Mouse (Mus musculus) forebrain, embryonic 15.5 days (tissue): ENCODE data around the gene Actg1. TPM values are rescaled to one million over a fixed set of nuclear protein-coding genes. Genes with fewer than 3 reads are reported as not detected.

Source experiments
- ATAC-seq: fragments of 200-750 bp; cut with Nextera tagmentation; replicated peaks from 2 replicates; pipeline ENCODE4 v1.8.0; 2017; ENCODE audit warnings: mild to moderate bottlenecking, moderate TSS enrichment, moderate library complexity
- H3K27ac ChIP-seq: fragments of 300-500 bp; sonication (generic); replicated peaks from 2 replicates; pipeline ENCODE4 v1.5.1; 2015; ENCODE audit warnings: mild to moderate bottlenecking, inconsistent platforms
- H3K27me3 ChIP-seq: fragments of 300-500 bp; sonication (generic); 2 replicates; pipeline ENCODE4 v1.6.1; 2015; ENCODE audit warnings: inconsistent platforms
- H3K36me3 ChIP-seq: fragments of 300-500 bp; sonication (generic); 2 replicates; pipeline ENCODE4 v1.6.1; 2015; ENCODE audit warnings: mild to moderate bottlenecking, inconsistent platforms
- H3K4me1 ChIP-seq: fragments of 300-500 bp; sonication (generic); 2 replicates; pipeline ENCODE4 v1.6.1; 2015; ENCODE audit warnings: inconsistent platforms
- H3K4me2 ChIP-seq: fragments of 300-500 bp; sonication (generic); replicated peaks from 2 replicates; pipeline ENCODE4 v1.6.1; 2015; ENCODE audit warnings: mild to moderate bottlenecking, inconsistent platforms
- H3K4me3 ChIP-seq: fragments of 300-500 bp; sonication (generic); 2 replicates; pipeline ENCODE4 v1.5.1; 2015; ENCODE audit warnings: mild to moderate bottlenecking, inconsistent platforms
- H3K9ac ChIP-seq: fragments of 300-500 bp; sonication (generic); replicated peaks from 2 replicates; pipeline ENCODE4 v1.6.1; 2015; ENCODE audit warnings: mild to moderate bottlenecking, inconsistent platforms
- H3K9me3 ChIP-seq: fragments of 300-500 bp; sonication (generic); 2 replicates; pipeline ENCODE4 v1.6.1; 2016; ENCODE audit warnings: inconsistent platforms
- WGBS: fragments of 180-500 bp; shearing (Covaris S2); methylation state at CpG from one replicate; pipeline ENCODE4 v1.1.7; 2015; ENCODE audit warnings: mixed read lengths; 5-methylcytosine and 5-hydroxymethylcytosine counted together
- polyA plus RNA-seq: library from polyadenylated mRNA; unstranded; fragments of >200 nt; fragmentation: Nextera tagmentation; extraction: Ambion mirVana; gene quantifications from 2 replicates; pipeline ENCODE4 v1.2.1, GENCODE M21; 2015

Gene Actg1
- polyA plus RNA-seq, 1 experiment from 2014 or later: 3,917 TPM

GRCm38 (mm10) chr11:120377337-120377736, 29.0 kb upstream of the Actg1 start:
- Histone ChIP-seq H3K4me3 (peak overlapping the region; percentile 93), H3K27ac (no peak overlapping the region), H3K4me2 (peak overlapping the region; percentile 96), H3K9me3 (no peaks in the 10 kb centered on the region), H3K27me3 (no peaks in the 10 kb centered on the region), H3K9ac (peak overlapping the region; percentile 87), H3K4me1 (peaks cover 27% of the 10 kb centered on the region), H3K36me3 (peaks cover 58% of the 10 kb centered on the region)
- ATAC-seq: no peak
- WGBS: 70% methylated on average over 10 of the region's 10 CpGs

- 89% methylated on average over 17 of the region's 17 CpGs for WGBS
- H3K4me2 ChIP-seq: peak overlapping the region; percentile 96; the same call in 1 of the 2 replicates
- no peak for ATAC-seq
- peaks cover 27% of the 10 kb centered on the region for H3K4me1 ChIP-seq
- peaks cover 55% of the 10 kb centered on the region for H3K36me3 ChIP-seq
- no peaks in the 10 kb centered on the region for H3K9me3 ChIP-seq
- H3K27me3 ChIP-seq: no peaks in the 10 kb centered on the region
- H3K4me3 ChIP-seq: peak overlapping the region; percentile 93
- no peak overlapping the region for H3K27ac ChIP-seq
- H3K9ac ChIP-seq: peak overlapping the region; percentile 87; the same call in 1 of the 2 replicates
Observed at GRCm38 (mm10) chr11:120376302-120377160, 28.2 kb upstream of the Actg1 start.

GRCm38 (mm10) chr11:120375324-120375723, 27.0 kb upstream of the Actg1 start:
- H3K4me2 ChIP-seq: no peak overlapping the region

GRCm38 (mm10) chr11:120373820-120374586, 25.7 kb upstream of the Actg1 start:
- no peak overlapping the region for H3K4me2 ChIP-seq
- no peak overlapping the region for H3K9ac ChIP-seq
- 73% methylated on average over 23 of the region's 23 CpGs for WGBS
- H3K9me3 ChIP-seq: no peaks in the 10 kb centered on the region
- peaks cover 57% of the 10 kb centered on the region for H3K36me3 ChIP-seq
- H3K27ac ChIP-seq: no peak overlapping the region
- no peak for ATAC-seq
- peaks cover 33% of the 10 kb centered on the region for H3K4me1 ChIP-seq
- no peak overlapping the region for H3K4me3 ChIP-seq
- no peaks in the 10 kb centered on the region for H3K27me3 ChIP-seq

More at GRCm38 (mm10) chr11:120375324-120375723, 27.0 kb upstream of the Actg1 start:
- Histone ChIP-seq H3K27ac (no peak overlapping the region), H3K9me3 (no peaks in the 10 kb centered on the region), H3K4me3 (no peak overlapping the region), H3K27me3 (no peaks in the 10 kb centered on the region), H3K9ac (no peak overlapping the region), H3K36me3 (peaks cover 49% of the 10 kb centered on the region), H3K4me1 (peaks cover 27% of the 10 kb centered on the region)
- WGBS: 95% methylated on average over 10 of the region's 10 CpGs
- no peak for ATAC-seq

DNA sequence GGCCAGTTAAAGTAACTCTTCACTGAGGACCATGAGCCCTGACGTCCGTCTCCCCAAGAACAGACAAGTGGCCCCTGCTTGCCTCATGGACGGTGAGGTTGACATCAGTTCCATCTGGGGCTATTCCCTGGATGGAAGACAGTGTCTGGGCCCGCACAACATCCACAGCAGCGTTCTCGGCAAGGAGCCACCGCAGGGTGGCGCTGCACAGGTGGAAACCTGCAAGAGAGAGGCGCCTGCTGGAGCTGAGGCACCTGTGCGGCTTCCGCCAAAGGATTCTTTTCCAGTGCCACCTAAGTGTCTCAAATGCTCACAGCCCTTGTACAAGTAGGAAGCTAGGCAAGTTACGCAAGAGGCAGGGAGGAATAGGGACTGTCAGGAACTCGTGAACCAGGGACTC, 24.7 kb upstream of the Actg1 start:
- no peak for ATAC-seq
- no peak overlapping the region for H3K9ac ChIP-seq
- H3K27ac ChIP-seq: no peak overlapping the region
- no peak overlapping the region for H3K4me2 ChIP-seq
- peaks cover 60% of the 10 kb centered on the region for H3K36me3 ChIP-seq
- no peaks in the 10 kb centered on the region for H3K9me3 ChIP-seq
- H3K4me3 ChIP-seq: no peak overlapping the region
- H3K27me3 ChIP-seq: no peaks in the 10 kb centered on the region
- 65% methylated on average over 13 of the region's 13 CpGs for WGBS
- peaks cover 28% of the 10 kb centered on the region for H3K4me1 ChIP-seq

DNA sequence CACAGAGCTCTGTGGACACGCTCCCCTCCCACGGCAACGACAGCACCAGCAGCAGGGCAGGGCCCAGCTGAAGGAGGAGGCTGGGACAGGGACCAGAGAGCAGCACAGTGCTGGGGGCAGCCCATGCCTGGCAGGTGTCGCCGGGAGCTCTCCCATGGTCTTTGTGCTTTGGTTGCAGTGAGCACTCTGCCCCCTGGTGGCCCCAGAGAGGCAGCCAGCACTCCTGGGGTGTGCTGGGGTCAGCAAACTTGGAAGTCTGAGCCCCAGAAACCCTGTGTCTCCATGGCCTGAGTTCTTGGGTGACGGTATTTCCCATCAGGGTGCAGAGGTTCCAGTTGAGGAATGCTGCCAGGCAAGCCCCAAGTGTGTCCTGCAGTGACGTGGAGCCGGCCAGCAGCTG, 21.3 kb upstream of the Actg1 start:
- Histone ChIP-seq H3K4me2 (no peak overlapping the region), H3K27ac (no peak overlapping the region), H3K4me1 (peaks cover 26% of the 10 kb centered on the region), H3K9ac (no peak overlapping the region), H3K9me3 (no peaks in the 10 kb centered on the region), H3K4me3 (no peak overlapping the region), H3K27me3 (no peaks in the 10 kb centered on the region), H3K36me3 (peaks cover 42% of the 10 kb centered on the region)
- ATAC-seq: peak; percentile 49; the same call in 1 of the 2 replicates
- WGBS: 38% methylated on average over 8 of the region's 8 CpGs

- H3K4me1 ChIP-seq: peaks cover 21% of the 10 kb centered on the region
- H3K27me3 ChIP-seq: no peaks in the 10 kb centered on the region
- 36% methylated on average over 7 of the region's 7 CpGs for WGBS
- ATAC-seq: no peak
- H3K9me3 ChIP-seq: no peaks in the 10 kb centered on the region
- peaks cover 16% of the 10 kb centered on the region; the same call in 1 of the 2 replicates for H3K36me3 ChIP-seq
- no peak overlapping the region for H3K4me2 ChIP-seq
- no peak overlapping the region for H3K27ac ChIP-seq
- H3K9ac ChIP-seq: no peak overlapping the region
- H3K4me3 ChIP-seq: no peak overlapping the region
Observed at GRCm38 (mm10) chr11:120366443-120367027, 18.2 kb upstream of the Actg1 start.

GRCm38 (mm10) chr11:120362891-120363290, 14.5 kb upstream of the Actg1 start:
- H3K36me3 ChIP-seq: no peaks in the 10 kb centered on the region; the same call in 1 of the 2 replicates
- H3K27ac ChIP-seq: no peak overlapping the region
- no peaks in the 10 kb centered on the region for H3K27me3 ChIP-seq
- no peaks in the 10 kb centered on the region for H3K9me3 ChIP-seq
- no peak overlapping the region for H3K4me3 ChIP-seq
- 89% methylated on average over 6 of the region's 6 CpGs for WGBS
- ATAC-seq: no peak
- no peak overlapping the region for H3K9ac ChIP-seq
- H3K4me2 ChIP-seq: no peak overlapping the region
- peaks cover 40% of the 10 kb centered on the region for H3K4me1 ChIP-seq

DNA sequence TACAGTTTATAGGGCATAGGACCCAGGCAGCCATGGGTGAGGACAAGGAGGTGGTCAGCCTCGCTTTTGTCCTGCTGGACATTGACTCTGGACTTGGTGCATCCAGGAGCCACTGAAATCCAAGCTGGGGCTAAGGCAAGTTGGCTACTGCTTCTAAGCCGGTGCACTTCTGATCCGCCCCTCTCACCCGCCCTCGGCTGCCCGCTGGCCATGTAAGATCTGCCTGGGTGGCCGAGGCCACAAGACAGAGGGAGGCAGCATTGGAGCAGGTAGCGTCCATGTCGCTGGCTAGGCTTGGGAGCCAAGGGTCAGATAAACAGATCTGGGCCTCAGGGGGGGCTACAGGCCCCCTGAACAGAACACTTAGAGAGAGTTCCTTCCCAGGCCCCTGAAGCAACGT, 13.0 kb upstream of the Actg1 start, which contains the start of gene Fscn2:
Gene Fscn2 (plus strand): TSS at position 240 of the 400 bp plus-strand sequence.
- Histone ChIP-seq H3K27me3 (no peaks in the 10 kb centered on the region), H3K27ac (no peak within 1 kb of the TSS), H3K9me3 (no peaks in the 10 kb centered on the region), H3K4me3 (no peak within 1 kb of the TSS), H3K4me2 (no peak within 1 kb of the TSS), H3K36me3 (no peaks in the 10 kb centered on the region), H3K9ac (no peak within 1 kb of the TSS), H3K4me1 (peaks cover 41% of the 10 kb centered on the region)
- WGBS: 65% methylated on average over 10 of the region's 10 CpGs
- no peak for ATAC-seq

DNA sequence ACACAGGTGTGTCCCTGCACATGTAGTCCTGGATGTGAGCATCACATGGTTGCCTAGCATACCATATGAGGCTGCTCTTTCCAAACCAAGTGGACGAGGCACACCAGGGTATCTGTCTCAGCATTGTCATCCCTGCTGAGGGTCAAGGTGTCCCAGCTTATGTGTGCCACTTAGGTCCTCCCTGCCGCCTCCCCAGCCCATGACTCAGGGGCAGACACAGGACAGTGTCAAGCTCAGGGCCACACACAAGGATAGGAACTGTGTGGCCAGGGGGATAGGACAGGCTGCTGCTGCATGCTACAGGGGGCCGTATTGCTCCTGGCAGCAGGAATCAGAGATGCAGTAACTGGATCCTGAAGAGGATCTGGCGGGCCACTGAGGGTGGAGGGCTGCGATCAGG, 12.4 kb upstream of the Actg1 start:
- no peaks in the 10 kb centered on the region for H3K27me3 ChIP-seq
- H3K27ac ChIP-seq: no peak overlapping the region
- no peak overlapping the region for H3K4me2 ChIP-seq
- ATAC-seq: no peak
- no peak overlapping the region for H3K4me3 ChIP-seq
- WGBS: 79% methylated on average over 5 of the region's 5 CpGs
- H3K9me3 ChIP-seq: no peaks in the 10 kb centered on the region
- peaks cover 35% of the 10 kb centered on the region for H3K4me1 ChIP-seq
- no peaks in the 10 kb centered on the region for H3K36me3 ChIP-seq
- no peak overlapping the region for H3K9ac ChIP-seq

DNA sequence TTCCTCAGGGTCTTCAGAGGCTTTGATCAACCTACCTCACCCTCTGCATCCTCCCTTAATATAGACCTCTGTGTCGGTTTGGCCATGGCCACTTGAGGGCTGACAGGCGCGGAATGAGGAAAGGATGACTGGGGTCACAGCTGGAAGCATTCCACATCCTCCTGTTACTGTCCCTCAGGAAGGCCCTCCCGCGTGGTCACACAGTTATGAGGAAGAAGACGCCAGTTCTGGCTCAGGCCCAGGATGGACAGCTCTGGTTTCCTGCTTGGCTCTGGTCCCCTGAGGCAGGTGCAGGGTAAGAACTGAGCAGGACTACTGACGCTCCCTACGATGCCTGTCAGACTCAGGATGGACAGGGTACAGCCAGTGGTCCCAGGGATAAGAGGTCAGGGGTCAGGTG, 11.7 kb upstream of the Actg1 start:
- no peak overlapping the region for H3K27ac ChIP-seq
- H3K4me2 ChIP-seq: no peak overlapping the region
- H3K27me3 ChIP-seq: no peaks in the 10 kb centered on the region
- ATAC-seq: no peak
- H3K4me1 ChIP-seq: peaks cover 34% of the 10 kb centered on the region
- WGBS: 71% methylated on average over 8 of the region's 8 CpGs
- H3K9me3 ChIP-seq: no peaks in the 10 kb centered on the region
- no peak overlapping the region for H3K9ac ChIP-seq
- H3K36me3 ChIP-seq: no peaks in the 10 kb centered on the region
- no peak overlapping the region for H3K4me3 ChIP-seq

GRCm38 (mm10) chr11:120359391-120359790, 11.0 kb upstream of the Actg1 start:
- no peak for ATAC-seq
- no peak overlapping the region for H3K4me2 ChIP-seq
- no peaks in the 10 kb centered on the region for H3K9me3 ChIP-seq
- 0 out of 2 replicates have a peak overlapping the region, but pooled peaks have one; percentile 5 for H3K9ac ChIP-seq
- 47% methylated on average over 6 of the region's 6 CpGs for WGBS
- H3K27ac ChIP-seq: 0 out of 2 replicates have a peak overlapping the region, but pooled peaks have one; percentile 92
- no peaks in the 10 kb centered on the region for H3K27me3 ChIP-seq
- no peaks in the 10 kb centered on the region for H3K36me3 ChIP-seq
- H3K4me3 ChIP-seq: no peak overlapping the region
- H3K4me1 ChIP-seq: peaks cover 34% of the 10 kb centered on the region
